Mouse (Mus musculus) neural tube, embryonic 11.5 days (tissue): ENCODE results near the gene N4bp3. TPM values are rescaled to one million over a fixed set of nuclear protein-coding genes. Genes with fewer than 3 reads are reported as not detected.
A peak's percentile ranks its signal among the peaks of the same experiment; 100 is the strongest.
"Not testable (repeated sequence)": the region's sequence is repeated elsewhere in the genome, so short reads cannot be mapped to it uniquely, and the experiment has no call there.

Source experiments
- ATAC-seq: fragments of 200-750 bp; cut with Nextera tagmentation; 2 replicates; pipeline ENCODE4 v1.8.0; 2017; ENCODE audit warnings: moderate number of reproducible peaks, mild to moderate bottlenecking, moderate TSS enrichment, moderate library complexity; ENCODE audit not compliant: insufficient read depth, low FRiP score, low TSS enrichment
- DNase-seq: peaks from one replicate; pipeline ENCODE4 v3.0.0-alpha.2; 2015; ENCODE audit warnings: low spot score
- H3K27ac ChIP-seq: fragments of 300-500 bp; sonication (generic); 2 replicates; pipeline ENCODE4 v1.5.1; 2014; ENCODE audit warnings: low read depth, mild to moderate bottlenecking, low read length
- H3K27me3 ChIP-seq: fragments of 300-500 bp; sonication (generic); 2 replicates; pipeline ENCODE4 v1.6.1; 2014; ENCODE audit warnings: mild to moderate bottlenecking, low read length, mixed read lengths; ENCODE audit not compliant: control insufficient read depth, insufficient read depth
- H3K36me3 ChIP-seq: fragments of 300-500 bp; sonication (generic); 2 replicates; pipeline ENCODE4 v1.6.1; 2014; ENCODE audit warnings: mild to moderate bottlenecking, low read length, moderate library complexity, mixed read lengths; ENCODE audit not compliant: control insufficient read depth, insufficient read depth
- H3K4me1 ChIP-seq: fragments of 300-500 bp; sonication (generic); 2 replicates; pipeline ENCODE4 v1.6.1; 2014; ENCODE audit warnings: low read length, mixed read lengths; ENCODE audit not compliant: control insufficient read depth, insufficient read depth
- H3K4me2 ChIP-seq: fragments of 300-500 bp; sonication (generic); 2 replicates; pipeline ENCODE4 v1.6.1; 2014; ENCODE audit warnings: low read depth, mild to moderate bottlenecking, moderate library complexity
- H3K4me3 ChIP-seq: fragments of 300-500 bp; sonication (generic); 2 replicates; pipeline ENCODE4 v1.5.1; 2014; ENCODE audit warnings: low read depth, low read length
- H3K9ac ChIP-seq: fragments of 300-500 bp; sonication (generic); 2 replicates; pipeline ENCODE4 v1.6.1; 2014; ENCODE audit warnings: mild to moderate bottlenecking, low read length
- H3K9me3 ChIP-seq: fragments of 300-500 bp; sonication (generic); 2 replicates; pipeline ENCODE4 v1.6.1; 2016; ENCODE audit warnings: low read length; ENCODE audit not compliant: control insufficient read depth
- WGBS: fragments of 180-500 bp; shearing (Covaris S2); extraction: QIAGEN DNeasy Blood & Tissue Kit; methylation state at CpG from one replicate; pipeline ENCODE4 v1.1.7; 2014; 5-methylcytosine and 5-hydroxymethylcytosine counted together
- polyA plus RNA-seq: library from polyadenylated mRNA; unstranded; fragments of >200 nt; fragmentation: Nextera tagmentation; extraction: Ambion mirVana; gene quantifications from 2 replicates; pipeline ENCODE4 v1.2.1, GENCODE M21; 2014

N4bp3 gene
- polyA plus RNA-seq, result 12.2 and 13.5 TPM in 2 replicates

- ATAC-seq, result peak; percentile 64
- Histone ChIP-seq H3K9me3 (no peaks in the 10 kb centered on the region), H3K27me3 (peaks cover 9% of the 10 kb centered on the region; the same call in 1 of the 2 replicates), H3K4me2 (peak within 1 kb of the TSS; percentile 95), H3K36me3 (no peaks in the 10 kb centered on the region), H3K9ac (peak within 1 kb of the TSS; percentile 69), H3K4me1 (peaks cover 19% of the 10 kb centered on the region), H3K4me3 (peak within 1 kb of the TSS; percentile 63), H3K27ac (no peak within 1 kb of the TSS)
- WGBS, result 2% methylated on average over 66 of the region's 70 CpGs
- peak; percentile 68 for DNase-seq
Observed at GRCm38 (mm10) chr11:51650691-51651515, at the start of gene N4bp3, which contains the start of gene D930048N14Rik. Gene N4bp3, minus strand, starts transcription at chr11:51650842. Gene D930048N14Rik, plus strand, starts transcription at chr11:51650954.

GRCm38 (mm10) chr11:51694984-51695383, 44.3 kb upstream of the N4bp3 start:
- ATAC-seq, result no peak
- H3K4me2 ChIP-seq, result no peak overlapping the region
- WGBS, result 95% methylated on average over 3 of the region's 3 CpGs

GRCm38 (mm10) chr11:51690597-51690996, 40.0 kb upstream of the N4bp3 start:
- not testable (repeated sequence) for H3K9me3 ChIP-seq, ATAC-seq, DNase-seq, H3K36me3 ChIP-seq, H3K4me1 ChIP-seq, H3K4me2 ChIP-seq, H3K4me3 ChIP-seq, H3K27me3 ChIP-seq, H3K27ac ChIP-seq, H3K9ac ChIP-seq
- WGBS, result 100% methylated on average over 1 of the region's 3 CpGs

More at GRCm38 (mm10) chr11:51694984-51695383, 44.3 kb upstream of the N4bp3 start:
- H3K4me1 ChIP-seq, result no peaks in the 10 kb centered on the region
- DNase-seq, result no peak
- H3K36me3 ChIP-seq, result peaks cover 4% of the 10 kb centered on the region; the same call in 1 of the 2 replicates
- no peaks in the 10 kb centered on the region for H3K27me3 ChIP-seq
- no peaks in the 10 kb centered on the region for H3K9me3 ChIP-seq
- no peak overlapping the region for H3K27ac ChIP-seq
- H3K9ac ChIP-seq, result no peak overlapping the region
- H3K4me3 ChIP-seq, result no peak overlapping the region

- peaks cover 6% of the 10 kb centered on the region; the same call in 1 of the 2 replicates for H3K4me1 ChIP-seq
- WGBS, result 22% methylated on average over 6 of the region's 6 CpGs
- peak overlapping the region; percentile 54 for H3K4me3 ChIP-seq
- no peaks in the 10 kb centered on the region for H3K27me3 ChIP-seq
- H3K36me3 ChIP-seq, result peaks cover 3% of the 10 kb centered on the region; the same call in 1 of the 2 replicates
- ATAC-seq, result no peak
- no peaks in the 10 kb centered on the region for H3K9me3 ChIP-seq
- peak overlapping the region; percentile 61 for H3K4me2 ChIP-seq
- peak overlapping the region; percentile 78 for H3K9ac ChIP-seq
- H3K27ac ChIP-seq, result peak overlapping the region; percentile 94
- DNase-seq, result peak; percentile 20
Observed at GRCm38 (mm10) chr11:51689343-51689742, 38.7 kb upstream of the N4bp3 start.

- Histone ChIP-seq H3K9ac (peak within 1 kb of the TSS; percentile 78), H3K9me3 (no peaks in the 10 kb centered on the region), H3K4me2 (peak within 1 kb of the TSS; percentile 64), H3K4me1 (peaks cover 6% of the 10 kb centered on the region; the same call in 1 of the 2 replicates), H3K36me3 (peaks cover 3% of the 10 kb centered on the region; the same call in 1 of the 2 replicates), H3K4me3 (peak within 1 kb of the TSS; percentile 54), H3K27ac (peak within 1 kb of the TSS; percentile 94), H3K27me3 (no peaks in the 10 kb centered on the region)
- ATAC-seq (peak; percentile 98), DNase-seq (peak; percentile 100)
- under 1% methylated on average over 60 of the region's 60 CpGs for WGBS
Observed at GRCm38 (mm10) chr11:51688330-51689328, 38.0 kb upstream of the N4bp3 start, which contains the start of gene 0610009B22Rik. Gene 0610009B22Rik, minus strand, starts transcription at chr11:51688874.

- no peak for ATAC-seq
- Histone ChIP-seq H3K9me3 (no peaks in the 10 kb centered on the region), H3K36me3 (peaks cover 3% of the 10 kb centered on the region; the same call in 1 of the 2 replicates), H3K9ac (no peak overlapping the region), H3K4me3 (no peak overlapping the region), H3K4me1 (no peaks in the 10 kb centered on the region), H3K4me2 (no peak overlapping the region), H3K27ac (no peak overlapping the region), H3K27me3 (no peaks in the 10 kb centered on the region)
- DNase-seq, result no peak
- 40% methylated on average over 8 of the region's 8 CpGs for WGBS
Observed at GRCm38 (mm10) chr11:51681976-51682374, 31.3 kb upstream of the N4bp3 start.

GRCm38 (mm10) chr11:51681324-51681975, 30.8 kb upstream of the N4bp3 start:
- ATAC-seq, result no peak
- Histone ChIP-seq H3K4me2 (no peak overlapping the region), H3K4me1 (no peaks in the 10 kb centered on the region), H3K4me3 (no peak overlapping the region), H3K36me3 (peaks cover 3% of the 10 kb centered on the region; the same call in 1 of the 2 replicates), H3K9ac (no peak overlapping the region), H3K9me3 (no peaks in the 10 kb centered on the region), H3K27me3 (no peaks in the 10 kb centered on the region), H3K27ac (no peak overlapping the region)
- peak; percentile 86 for DNase-seq
- 41% methylated on average over 13 of the region's 13 CpGs for WGBS

GRCm38 (mm10) chr11:51679466-51679865, 28.8 kb upstream of the N4bp3 start:
- ATAC-seq (no peak), DNase-seq (no peak)
- no peak overlapping the region for H3K27ac ChIP-seq
- no peaks in the 10 kb centered on the region for H3K9me3 ChIP-seq
- no peak overlapping the region for H3K4me2 ChIP-seq
- 78% methylated on average over 3 of the region's 3 CpGs for WGBS
- no peaks in the 10 kb centered on the region for H3K27me3 ChIP-seq
- no peak overlapping the region for H3K9ac ChIP-seq
- no peaks in the 10 kb centered on the region for H3K36me3 ChIP-seq
- no peaks in the 10 kb centered on the region for H3K4me1 ChIP-seq
- no peak overlapping the region for H3K4me3 ChIP-seq
